Mouse (Mus musculus): ENCODE measurements at regions not wholly inside any gene's neighbourhood (a gene's known extent, or its start where the extent isn't known, plus 50 kb on each side); places are given as distances from the start of the nearest gene placed in this dataset.

GRCm38 (mm10) chr11:89932231-89932865, 70.3 kb downstream of the Pctp start:
- no peak for DNase-seq

- DNase-seq = no peak
Observed at GRCm38 (mm10) chr11:89929115-89929988, 73.3 kb downstream of the Pctp start.

- no peak for DNase-seq
Observed at GRCm38 (mm10) chr11:89927483-89928156, 75.1 kb downstream of the Pctp start.

- no peak for DNase-seq
Observed at GRCm38 (mm10) chr11:89922551-89922950, 80.1 kb downstream of the Pctp start.

- DNase-seq = peak; percentile 11
Observed at GRCm38 (mm10) chr11:89921146-89921545, 81.5 kb downstream of the Pctp start.

GRCm38 (mm10) chr11:89915795-89916194, 86.9 kb downstream of the Pctp start:
- no peak for DNase-seq

GRCm38 (mm10) chr11:89914577-89914976, 88.1 kb downstream of the Pctp start:
- DNase-seq = no peak

GRCm38 (mm10) chr11:89901241-89901740, 101.4 kb downstream of the Pctp start:
- DNase-seq = no peak

- DNase-seq = no peak
Observed at GRCm38 (mm10) chr11:89898516-89898915, 104.2 kb downstream of the Pctp start.

GRCm38 (mm10) chr11:89896854-89897253, 105.8 kb downstream of the Pctp start:
- DNase-seq = no peak

- no peak for DNase-seq
Observed at GRCm38 (mm10) chr11:89871587-89871986, 94.1 kb upstream of the Ankfn1 start.

GRCm38 (mm10) chr11:89867575-89867974, 90.1 kb upstream of the Ankfn1 start:
- no peak for DNase-seq

- no peak for DNase-seq
Observed at GRCm38 (mm10) chr11:89856184-89856769, 78.8 kb upstream of the Ankfn1 start.

GRCm38 (mm10) chr11:89841853-89842252, 64.4 kb upstream of the Ankfn1 start:
- no peak for DNase-seq

GRCm38 (mm10) chr11:89839671-89840327, 62.3 kb upstream of the Ankfn1 start:
- no peak for DNase-seq

GRCm38 (mm10) chr11:89837995-89838394, 60.5 kb upstream of the Ankfn1 start:
- no peak for DNase-seq

GRCm38 (mm10) chr11:89836897-89837296, 59.4 kb upstream of the Ankfn1 start:
- no peak for DNase-seq

GRCm38 (mm10) chr11:89834068-89834467, 56.6 kb upstream of the Ankfn1 start:
- DNase-seq = no peak

- no peak for DNase-seq
Observed at GRCm38 (mm10) chr11:89831577-89832110, 54.2 kb upstream of the Ankfn1 start.

Measured in kidney, adult 18-20 months (tissue).